Mouse (Mus musculus) ovary, postnatal 10 days (tissue): ENCODE results near the gene Tgfa.

ENCODE experiments used
- DNase-seq: peaks from one replicate; pipeline ENCODE4 v3.0.0; 2022; ENCODE audit warnings: low spot score

The Tgfa gene

GRCm38 (mm10) chr6:86194941-86195932 lies at the start of gene Tgfa:
TSS of gene Tgfa (plus strand) at chr6:86195223.
- peak; percentile 38 for DNase-seq

GRCm38 (mm10) chr6:86148518-86148917 lies 46.5 kb upstream of the Tgfa start:
- DNase-seq: no peak

- no peak for DNase-seq
Measured at GRCm38 (mm10) chr6:86149001-86149400, 46.0 kb upstream of the Tgfa start.

GRCm38 (mm10) chr6:86152676-86153075 lies 42.3 kb upstream of the Tgfa start:
- no peak for DNase-seq

GRCm38 (mm10) chr6:86153436-86153990 lies 41.5 kb upstream of the Tgfa start:
- no peak for DNase-seq

GRCm38 (mm10) chr6:86154006-86154405 lies 41.0 kb upstream of the Tgfa start:
- DNase-seq: no peak

GRCm38 (mm10) chr6:86154481-86154880 lies 40.5 kb upstream of the Tgfa start:
- DNase-seq: no peak

- no peak for DNase-seq
Measured at GRCm38 (mm10) chr6:86157253-86158234, 37.5 kb upstream of the Tgfa start.

GRCm38 (mm10) chr6:86160878-86161277 lies 34.1 kb upstream of the Tgfa start:
- no peak for DNase-seq

GRCm38 (mm10) chr6:86161586-86161985 lies 33.4 kb upstream of the Tgfa start:
- DNase-seq: no peak

GRCm38 (mm10) chr6:86164028-86164427 lies 31.0 kb upstream of the Tgfa start:
- DNase-seq: no peak

- DNase-seq: no peak
Measured at GRCm38 (mm10) chr6:86166426-86166825, 28.6 kb upstream of the Tgfa start.

GRCm38 (mm10) chr6:86167851-86168250 lies 27.2 kb upstream of the Tgfa start:
- DNase-seq: no peak

- no peak for DNase-seq
Measured at GRCm38 (mm10) chr6:86169166-86169565, 25.9 kb upstream of the Tgfa start.

GRCm38 (mm10) chr6:86176236-86176635 lies 18.8 kb upstream of the Tgfa start:
- DNase-seq: no peak

- no peak for DNase-seq
Measured at GRCm38 (mm10) chr6:86176721-86177120, 18.3 kb upstream of the Tgfa start.

- no peak for DNase-seq
Measured at GRCm38 (mm10) chr6:86177331-86177982, 17.6 kb upstream of the Tgfa start.

- no peak for DNase-seq
Measured at GRCm38 (mm10) chr6:86180617-86181016, 14.4 kb upstream of the Tgfa start.

GRCm38 (mm10) chr6:86182016-86182415 lies 13.0 kb upstream of the Tgfa start:
- no peak for DNase-seq

- no peak for DNase-seq
Measured at GRCm38 (mm10) chr6:86182626-86183025, 12.4 kb upstream of the Tgfa start.

- DNase-seq: no peak
Measured at GRCm38 (mm10) chr6:86186106-86186955, 8.7 kb upstream of the Tgfa start.
